Mouse (Mus musculus) heart, postnatal 0 days (tissue): ENCODE data around the gene Samd4.

Source experiments
- CTCF ChIP-seq: IDR thresholded peaks from 2 replicates; pipeline ENCODE4 v1.5.1; 2016; ENCODE audit warnings: antibody characterized with exemption, control low read depth, low read depth
- EP300 ChIP-seq: IDR thresholded peaks from 2 replicates; pipeline ENCODE4 v1.6.1; 2016; ENCODE audit warnings: antibody characterized with exemption, low read depth

DNA sequence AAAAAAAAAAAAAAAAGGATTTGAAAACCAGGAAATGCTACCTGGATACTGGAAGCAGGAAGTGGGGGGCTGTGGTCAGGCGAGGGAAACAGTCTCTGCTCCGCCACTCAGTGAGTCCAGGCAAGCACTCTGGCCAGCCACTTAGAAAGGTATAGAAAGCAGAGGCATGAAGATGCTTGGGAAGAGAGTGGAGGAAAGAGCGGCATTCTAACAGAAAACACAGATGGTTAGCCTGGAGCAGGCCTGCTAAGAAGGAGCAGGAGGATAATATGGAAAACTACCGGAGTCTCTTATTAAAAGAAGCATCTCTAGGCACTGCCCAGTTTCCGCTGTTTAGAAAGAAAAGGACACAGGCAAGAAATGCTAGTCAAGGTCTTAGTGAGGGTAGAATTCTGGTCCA lies 150.8 kb downstream of the Samd4 start:
- TF ChIP-seq CTCF (no peak), EP300 (no peak)
